Mouse (Mus musculus): ENCODE data around the gene Gm20708.

Gm20708 gene

DNA sequence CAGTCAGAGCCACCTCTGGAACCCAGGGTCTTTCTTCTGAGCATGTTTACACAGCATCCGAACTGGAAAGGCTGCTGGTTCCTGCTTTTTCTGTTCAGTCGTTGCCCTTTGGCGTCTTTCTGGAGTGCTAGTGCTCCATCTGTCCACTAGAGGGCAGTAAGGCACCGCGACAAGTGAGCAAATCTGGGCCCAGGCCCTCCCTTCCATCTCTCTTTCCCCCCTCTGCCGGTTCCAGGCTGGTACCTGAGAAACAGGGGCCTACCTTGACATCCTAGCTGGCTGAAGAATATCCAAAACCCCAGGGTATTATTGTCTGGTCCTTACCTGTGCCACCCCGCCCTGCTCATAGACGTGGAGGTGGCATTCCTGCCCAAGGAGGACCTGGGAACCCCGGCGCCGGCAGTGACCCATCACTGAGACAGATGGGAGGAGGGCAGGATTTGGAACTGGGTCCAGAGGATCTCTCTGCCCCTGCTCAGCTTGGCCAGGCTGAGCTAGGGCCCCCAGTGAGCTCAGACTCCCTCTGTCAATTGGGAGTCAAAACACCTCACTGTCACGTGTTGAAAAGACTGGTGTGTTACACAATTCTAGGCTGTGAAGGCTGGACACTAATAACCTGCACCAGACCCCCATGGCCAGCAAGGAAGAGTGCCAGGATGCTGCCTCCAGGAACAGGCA is 61.4 kb downstream of the Gm20708 start:
- no peak for DNase-seq (ENCODE audit: low spot score)

DNA sequence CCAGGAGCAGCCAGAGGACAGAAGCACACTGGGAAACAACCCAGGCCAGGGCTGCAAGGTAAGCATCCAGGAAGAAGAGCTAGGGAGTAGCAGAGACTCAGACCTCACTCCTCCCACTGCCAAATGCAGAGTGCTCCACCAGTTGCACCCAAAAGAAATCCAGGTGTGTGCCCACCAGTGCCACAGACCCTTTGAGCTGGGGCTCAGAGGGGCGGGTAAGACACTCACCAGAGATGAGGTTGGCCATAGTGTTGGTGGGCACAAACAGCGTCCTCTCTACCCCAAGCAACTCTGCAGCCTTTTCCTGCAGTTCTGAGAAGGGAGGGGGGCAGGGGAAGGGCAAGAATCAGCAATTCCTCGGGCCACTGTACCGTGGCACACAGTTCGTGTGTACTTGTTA is 61.9 kb downstream of the Gm20708 start:
- no peak for DNase-seq (ENCODE audit: low spot score)

GRCm38 (mm10) chr11:117871911-117872584 is 62.6 kb downstream of the Gm20708 start:
- DNase-seq (ENCODE audit: low spot score): no peak

- DNase-seq (ENCODE audit: low spot score): no peak
Observed at GRCm38 (mm10) chr11:117872861-117873608, 63.6 kb downstream of the Gm20708 start, which contains the start of gene Tha1. Gene Tha1, minus strand, starts transcription at chr11:117873481.

DNA sequence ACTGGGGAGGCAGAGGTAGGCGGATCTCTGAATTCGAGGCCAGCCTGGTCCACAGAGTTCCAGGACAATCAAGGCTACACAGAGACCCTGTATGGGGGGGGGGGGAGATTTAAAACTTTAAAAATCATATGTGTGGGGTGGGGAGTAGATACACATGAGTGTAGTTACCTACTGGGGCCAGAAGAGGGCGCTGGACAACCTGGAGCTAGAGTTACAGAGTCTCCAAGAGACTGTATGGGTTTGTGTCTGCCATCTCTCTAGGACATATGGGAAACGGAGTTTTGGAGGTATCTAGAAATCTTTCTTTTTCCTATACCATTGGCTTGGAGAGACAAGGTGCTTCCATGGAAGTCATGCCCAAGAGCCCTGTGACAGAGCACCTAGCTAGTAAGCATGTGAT is 65.0 kb downstream of the Gm20708 start:
- DNase-seq (ENCODE audit: low spot score): no peak

GRCm38 (mm10) chr11:117875681-117876080 is 66.2 kb downstream of the Gm20708 start:
- DNase-seq (ENCODE audit: low spot score): no peak

DNA sequence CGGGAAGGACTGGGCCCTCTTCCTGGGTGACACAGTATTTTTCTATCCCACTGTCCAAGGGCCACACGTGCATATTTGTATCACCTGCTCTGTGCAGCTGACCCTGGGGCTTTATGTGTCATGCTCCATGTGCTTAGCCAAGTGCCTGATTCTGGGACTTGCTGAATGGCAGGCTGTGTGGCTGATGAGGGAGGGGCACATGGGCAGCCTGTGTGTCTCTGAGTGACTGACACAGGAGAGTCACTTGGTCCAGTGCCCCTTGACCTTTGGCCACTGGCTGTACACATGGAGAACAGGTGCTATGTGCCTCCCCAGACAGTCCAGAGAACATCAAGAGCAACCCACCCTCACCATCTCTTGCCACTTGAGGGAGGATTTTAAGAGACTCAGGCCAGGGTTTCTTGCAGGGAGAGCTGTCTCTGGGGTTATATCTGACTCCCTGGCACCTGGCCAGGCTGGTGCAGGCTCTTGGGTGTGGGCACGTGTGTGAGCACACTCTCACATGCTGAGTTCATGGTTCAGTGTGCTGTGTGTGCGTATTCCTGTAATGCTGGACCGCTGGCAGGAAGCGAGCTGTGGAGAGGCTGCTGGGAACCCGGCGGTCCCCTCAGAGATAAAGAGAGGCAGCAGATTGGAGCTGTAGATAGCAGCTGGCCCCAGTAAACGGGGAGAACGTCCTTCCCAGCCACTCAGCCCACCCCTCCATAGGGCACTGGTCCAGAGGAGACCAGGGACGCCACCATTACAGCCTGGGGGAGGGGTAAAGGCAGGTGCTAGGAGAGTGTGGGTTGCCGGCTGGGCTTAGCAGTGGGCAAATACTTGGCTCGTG is 68.7 kb downstream of the Gm20708 start:
- DNase-seq (ENCODE audit: low spot score): no peak

GRCm38 (mm10) chr11:117878892-117879291 is 69.4 kb downstream of the Gm20708 start:
- no peak for DNase-seq (ENCODE audit: low spot score)

- DNase-seq (ENCODE audit: low spot score): no peak
Observed at GRCm38 (mm10) chr11:117879676-117880075, 70.2 kb downstream of the Gm20708 start.

GRCm38 (mm10) chr11:117880336-117880976 is 71.0 kb downstream of the Gm20708 start:
- DNase-seq (ENCODE audit: low spot score): no peak

DNA sequence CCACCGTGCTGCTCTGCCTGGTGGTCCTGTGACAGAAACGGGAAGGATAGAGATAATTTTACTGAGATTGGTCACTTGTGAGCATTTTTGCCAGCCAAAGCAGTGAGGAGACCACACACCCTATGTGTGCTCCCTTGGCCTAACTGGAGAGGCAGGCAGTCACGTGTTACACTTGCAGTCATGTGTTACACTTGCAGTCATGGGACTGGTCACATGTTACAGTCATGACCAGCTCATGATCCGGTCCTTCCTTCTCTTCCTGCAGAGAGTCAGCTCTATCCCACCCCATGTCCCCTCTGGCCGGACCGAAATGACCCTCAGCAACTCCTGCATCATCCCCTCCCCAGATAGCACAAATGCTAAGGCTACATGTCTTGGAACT is 71.5 kb downstream of the Gm20708 start:
- DNase-seq (ENCODE audit: low spot score): no peak

GRCm38 (mm10) chr11:117881787-117882186 is 72.3 kb downstream of the Gm20708 start:
- no peak for DNase-seq (ENCODE audit: low spot score)

DNA sequence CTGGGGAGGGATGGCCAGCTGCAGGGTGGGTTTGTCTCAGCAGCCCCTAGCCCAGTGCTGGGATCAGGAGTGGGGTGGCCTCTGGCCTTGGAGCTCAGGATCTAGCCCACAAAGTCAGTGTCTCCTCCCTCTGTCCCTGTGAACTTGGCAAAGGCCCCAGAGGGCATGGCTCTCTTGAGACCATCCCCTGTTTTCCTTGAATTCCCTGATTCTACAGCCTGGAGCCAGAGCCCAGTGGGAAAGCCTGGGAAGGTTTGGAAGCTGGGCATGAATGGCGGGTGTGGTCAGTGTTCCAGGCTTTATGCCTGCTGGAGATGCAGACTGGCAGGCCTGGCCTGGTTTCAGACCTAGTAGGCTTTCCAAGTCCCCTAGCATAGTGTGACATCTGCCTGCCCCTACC is 72.7 kb downstream of the Gm20708 start:
- DNase-seq (ENCODE audit: low spot score): no peak

GRCm38 (mm10) chr11:117886000-117886399 is 76.5 kb downstream of the Gm20708 start:
- DNase-seq (ENCODE audit: low spot score): no peak

- no peak for DNase-seq (ENCODE audit: low spot score)
Observed at GRCm38 (mm10) chr11:117888168-117888852, 78.8 kb downstream of the Gm20708 start.

DNA sequence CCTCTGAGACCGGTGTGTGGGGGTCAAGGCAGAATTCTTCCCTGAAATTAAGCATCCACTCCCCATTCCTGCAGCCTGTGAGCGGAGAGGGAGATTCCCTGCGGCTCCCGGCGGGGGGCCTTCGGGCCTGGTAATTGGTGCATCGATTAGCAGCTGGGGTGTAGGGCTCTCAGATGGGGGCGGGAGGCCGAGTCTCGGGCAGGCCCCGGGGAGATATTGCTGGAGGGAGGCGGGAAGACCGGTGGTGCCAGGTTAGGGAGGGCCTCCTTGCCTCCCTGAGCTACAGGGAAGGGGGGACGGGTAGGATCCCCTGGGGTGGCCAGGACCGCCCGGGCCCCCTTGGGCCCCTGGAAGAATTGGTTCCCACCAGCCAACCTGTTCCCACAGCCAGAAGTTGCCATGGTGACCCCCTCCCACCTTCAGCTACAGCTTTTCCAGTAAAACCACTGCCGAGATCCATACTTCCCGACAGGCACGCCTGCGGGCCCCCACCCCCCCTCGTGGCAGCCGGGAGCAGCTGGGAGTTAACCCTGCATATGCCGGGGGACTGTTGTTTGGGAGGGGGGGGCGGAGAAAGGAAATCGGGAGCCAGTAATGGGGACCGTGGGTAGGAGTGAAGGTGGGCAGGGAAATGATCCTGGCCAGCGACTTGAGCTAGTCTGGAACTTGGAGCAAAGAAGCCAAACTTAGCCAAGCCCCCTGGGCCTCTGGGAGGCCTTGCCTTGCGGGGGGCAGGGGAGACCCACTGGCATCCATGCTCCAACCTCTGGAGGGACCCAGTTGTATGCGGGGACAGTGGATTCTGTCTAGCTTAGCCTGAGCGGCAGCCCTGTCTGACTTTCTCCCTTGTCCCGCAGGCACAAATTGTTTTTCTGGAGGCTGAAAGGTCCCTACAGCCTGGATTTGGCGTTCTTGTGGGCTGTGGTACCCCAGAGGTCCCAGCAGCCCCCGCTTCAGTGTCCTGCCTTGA is 79.7 kb downstream of the Gm20708 start:
- DNase-seq (ENCODE audit: low spot score): no peak
